28 mouse cellular contexts compared by ENCODE assay signal in the genomic region with DNA sequence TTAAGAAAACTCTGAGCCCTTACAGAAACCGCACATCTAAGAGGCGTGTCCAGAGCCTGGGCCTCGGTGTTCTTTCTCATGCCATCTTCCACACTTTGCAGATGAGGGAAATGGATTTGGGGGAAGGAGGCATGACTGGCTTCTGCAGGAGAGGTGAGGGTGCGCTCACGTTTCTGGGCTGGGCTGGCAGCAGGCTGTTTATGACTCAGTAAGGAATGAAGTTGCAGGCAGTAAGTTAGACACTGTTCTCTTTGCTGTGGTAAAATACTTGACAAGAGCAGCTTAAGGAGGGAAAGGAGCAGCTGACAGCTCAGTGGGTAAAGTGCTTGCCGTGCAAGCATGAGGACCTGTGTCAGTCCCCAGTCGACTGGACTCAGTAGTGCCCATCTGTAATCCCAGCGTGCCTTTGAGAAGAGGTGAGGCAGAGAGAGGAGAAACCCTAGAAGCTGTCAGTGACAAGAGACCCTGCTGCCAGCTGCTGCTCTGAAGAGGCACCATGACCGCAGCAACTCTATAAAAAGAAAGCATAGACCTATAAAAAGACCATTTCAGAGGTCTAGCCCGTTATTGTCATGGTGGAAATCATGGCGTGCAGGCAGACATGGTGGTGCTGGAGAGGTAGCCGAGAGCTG. TPM values are rescaled to one million over a fixed set of nuclear protein-coding genes. Genes with fewer than 3 reads are reported as not detected.
DNase-seq lines count a peak whose midpoint lies in the region; ATAC-seq and TF ChIP-seq lines count a peak whose summit lies in the region.
"Had no signal": no experiment of that assay in that cellular context is flagged by ENCODE, and none has a peak within 500 bp of the region (broad histone marks: within the 10 kb centered on the region; RNA-seq: fewer than 3 reads in every experiment).

No protein-coding gene starts in this region.

- WGBS in midbrain, embryonic 11.5 days: 84% methylated on average over 12 of the region's 12 CpGs
- 87% methylated on average over 12 of the region's 12 CpGs for WGBS in midbrain, embryonic 13.5 days
- 85% methylated on average over 12 of the region's 12 CpGs for WGBS in embryonic facial prominence, embryonic 10.5 days
- WGBS in intestine, embryonic 15.5 days: 81% methylated on average over 12 of the region's 12 CpGs

- H3K4me1 ChIP-seq in midbrain, embryonic 11.5 days (ENCODE audit: control insufficient read depth, insufficient read depth, low read length): peaks cover 7% of the 10 kb centered on the region
- peaks cover 16% of the 10 kb centered on the region for H3K4me1 ChIP-seq in midbrain, embryonic 13.5 days (replicated peaks)
- H3K4me1 ChIP-seq in embryonic facial prominence, embryonic 10.5 days: peaks cover 23% of the 10 kb centered on the region
- H3K4me1 ChIP-seq in intestine, embryonic 15.5 days (replicated peaks): no peaks in the 10 kb centered on the region
- H3K4me1 ChIP-seq: heart, embryonic 12.5 days; liver, embryonic 13.5 days; megakaryocyte, embryonic 14.5 days had no signal

- no peak for DNase-seq in gastrocnemius, adult 2 months
- DNase-seq in gastrocnemius, postnatal 10 days: no peak
- no peak for DNase-seq in midbrain, embryonic 11.5 days (ENCODE audit: low spot score, missing footprints)
- no peak for DNase-seq in embryonic facial prominence, embryonic 10.5 days (ENCODE audit: low spot score)
- no peak for DNase-seq in right cerebral cortex, postnatal 25 days
- DNase-seq: adrenal gland, postnatal 36 days; cerebellum, adult 8-10 months; cerebellum, postnatal 36 days; forebrain, postnatal 0 days; heart, adult 18-20 months; heart, postnatal 4 days; kidney, adult 8-10 months; kidney, postnatal 4 days; liver, embryonic 13.5 days; lung, adult 18-20 months; lung, postnatal 4 days; thymus, postnatal 25 days had no signal

- no peak overlapping the region for H3K4me2 ChIP-seq in midbrain, embryonic 11.5 days
- H3K4me2 ChIP-seq in midbrain, embryonic 13.5 days (replicated peaks): no peak overlapping the region
- H3K4me2 ChIP-seq in intestine, embryonic 15.5 days (replicated peaks): no peak overlapping the region
- H3K4me2 ChIP-seq: embryonic facial prominence, embryonic 13.5 days; heart, embryonic 12.5 days; limb, embryonic 15.5 days; liver, embryonic 13.5 days; stomach, embryonic 15.5 days had no signal

- no peaks in the 10 kb centered on the region for H3K9me3 ChIP-seq in midbrain, embryonic 11.5 days (ENCODE audit: control insufficient read depth, low read length)
- 0 out of 2 replicates have a peak, but pooled peaks cover 3% of the 10 kb centered on the region for H3K9me3 ChIP-seq in midbrain, embryonic 13.5 days
- H3K9me3 ChIP-seq in embryonic facial prominence, embryonic 10.5 days: peaks cover 6% of the 10 kb centered on the region; the same call in 1 of the 2 replicates
- no peaks in the 10 kb centered on the region for H3K9me3 ChIP-seq in intestine, embryonic 15.5 days
- H3K9me3 ChIP-seq: limb, embryonic 15.5 days; liver, embryonic 13.5 days; stomach, embryonic 15.5 days had no signal

- H3K27me3 ChIP-seq in midbrain, embryonic 11.5 days (ENCODE audit: control insufficient read depth, insufficient read depth, low read length): no peaks in the 10 kb centered on the region
- no peaks in the 10 kb centered on the region for H3K27me3 ChIP-seq in midbrain, embryonic 13.5 days
- no peaks in the 10 kb centered on the region for H3K27me3 ChIP-seq in embryonic facial prominence, embryonic 10.5 days (replicated peaks; ENCODE audit: low read depth, poor library complexity, severe bottlenecking)
- no peaks in the 10 kb centered on the region for H3K27me3 ChIP-seq in intestine, embryonic 15.5 days (replicated peaks)
- H3K27me3 ChIP-seq: embryonic facial prominence, embryonic 13.5 days; heart, embryonic 12.5 days; limb, embryonic 15.5 days; liver, embryonic 13.5 days; stomach, embryonic 15.5 days had no signal

- 0 out of 2 replicates have a peak overlapping the region, but pooled peaks have one; percentile 5 for H3K9ac ChIP-seq in midbrain, embryonic 11.5 days (ENCODE audit: low read length)
- H3K9ac ChIP-seq in midbrain, embryonic 13.5 days (replicated peaks): no peak overlapping the region
- no peak overlapping the region for H3K9ac ChIP-seq in intestine, embryonic 15.5 days
- H3K9ac ChIP-seq: embryonic facial prominence, embryonic 13.5 days; forebrain, postnatal 0 days; heart, embryonic 12.5 days; limb, embryonic 15.5 days; liver, embryonic 13.5 days; stomach, embryonic 15.5 days had no signal

- H3K36me3 ChIP-seq in midbrain, embryonic 11.5 days (ENCODE audit: control insufficient read depth, insufficient read depth, low read length): no peaks in the 10 kb centered on the region
- no peaks in the 10 kb centered on the region for H3K36me3 ChIP-seq in midbrain, embryonic 13.5 days
- no peaks in the 10 kb centered on the region for H3K36me3 ChIP-seq in embryonic facial prominence, embryonic 10.5 days (replicated peaks)
- H3K36me3 ChIP-seq in intestine, embryonic 15.5 days: no peaks in the 10 kb centered on the region
- H3K36me3 ChIP-seq: embryonic facial prominence, embryonic 13.5 days; heart, embryonic 12.5 days; limb, embryonic 15.5 days; liver, embryonic 13.5 days; stomach, embryonic 15.5 days had no signal

- no peak for ATAC-seq in midbrain, embryonic 11.5 days (ENCODE audit: low FRiP score)
- no peak for ATAC-seq in midbrain, embryonic 13.5 days
- no peak for ATAC-seq in intestine, embryonic 15.5 days
- ATAC-seq: CD4-positive, CD25-positive, alpha-beta regulatory T cell, adult 4 months; forebrain, postnatal 0 days; hindbrain, embryonic 16.5 days; intestine, embryonic 16.5 days; lung, postnatal 0 days had no signal

- peak overlapping the region; percentile 20; the same call in 1 of the 2 replicates for H3K27ac ChIP-seq in gastrocnemius, adult 2 months
- no peak overlapping the region for H3K27ac ChIP-seq in midbrain, embryonic 11.5 days (ENCODE audit: low read depth, low read length)
- no peak overlapping the region for H3K27ac ChIP-seq in midbrain, embryonic 13.5 days
- H3K27ac ChIP-seq in embryonic facial prominence, embryonic 10.5 days (replicated peaks): peak overlapping the region; percentile 77
- no peak overlapping the region for H3K27ac ChIP-seq in intestine, embryonic 15.5 days
- H3K27ac ChIP-seq: embryonic facial prominence, embryonic 13.5 days; limb, embryonic 15.5 days; liver, embryonic 13.5 days; stomach, embryonic 15.5 days had no signal

- intact Hi-C loops in gastrocnemius, adult 2 months (cut with DNase I): no loop called here

- H3K4me3 ChIP-seq in gastrocnemius, adult 2 months: no peak overlapping the region
- H3K4me3 ChIP-seq in midbrain, embryonic 11.5 days (ENCODE audit: low read depth, low read length): no peak overlapping the region
- H3K4me3 ChIP-seq in midbrain, embryonic 13.5 days (replicated peaks): no peak overlapping the region
- H3K4me3 ChIP-seq in embryonic facial prominence, embryonic 10.5 days: no peak overlapping the region
- H3K4me3 ChIP-seq in intestine, embryonic 15.5 days (replicated peaks): no peak overlapping the region
- H3K4me3 ChIP-seq: embryonic facial prominence, embryonic 13.5 days; heart, embryonic 12.5 days; limb, embryonic 15.5 days; liver, embryonic 13.5 days; megakaryocyte, embryonic 14.5 days; stomach, embryonic 15.5 days had no signal

- TF ChIP-seq CTCF in gastrocnemius, adult 2 months (IDR thresholded peaks at IDR 0.05): no peak

RNA-seq across cellular contexts. Expression of gene Ampd3, which starts 35.9 kb away (rescaled TPM):
- total RNA-seq in gastrocnemius, adult 2 months (2021): 10 to 100 TPM in 1 of 2 experiments, 1 to 10 TPM in 1; 7.6 to 16.6 TPM
- total RNA-seq in gastrocnemius, postnatal 10 days (2021): 1 to 10 TPM; 4.8 to 7.2 TPM
- polyA plus RNA-seq in midbrain, embryonic 11.5 days (2014; fragmentation: Nextera tagmentation; extraction: Ambion mirVana): 1.4 and 2.6 TPM in 2 replicates
- 2.9 and 3.7 TPM in 2 replicates for polyA plus RNA-seq in midbrain, embryonic 13.5 days (2015; fragmentation: Nextera tagmentation; extraction: Ambion mirVana)
- 1.0 and 1.5 TPM in 2 replicates for polyA plus RNA-seq in embryonic facial prominence, embryonic 10.5 days (2016; fragmentation: Nextera tagmentation; extraction: Ambion mirVana)
- 4.1 and 4.8 TPM in 2 replicates for polyA plus RNA-seq in intestine, embryonic 15.5 days (2015; fragmentation: Nextera tagmentation; extraction: Ambion mirVana)

Comparison
In these comparisons a context has a peak if more than half of its experiments do, and no peak if none do; other contexts are left out.
1. H3K27ac ChIP-seq: peak in gastrocnemius, adult 2 months (single experiment) and embryonic facial prominence, embryonic 10.5 days (single experiment); none in midbrain, embryonic 11.5 days (single experiment), midbrain, embryonic 13.5 days (single experiment) and intestine, embryonic 15.5 days (single experiment).